In genomic region chr5:64883906-64884591, GRCm38 (mm10) we compare ENCODE assay signal across 8 mouse cellular contexts. TPM values are rescaled to one million over a fixed set of nuclear protein-coding genes. Genes with fewer than 3 reads are reported as not detected.
A peak's percentile ranks its signal among the peaks of the same experiment; 100 is the strongest.
DNase-seq lines count a peak whose midpoint lies in the region; ATAC-seq and TF ChIP-seq lines count a peak whose summit lies in the region.

No protein-coding gene starts in this region.

- 39% methylated on average over 8 of the region's 8 CpGs for WGBS in thymus, adult 2 months
- WGBS in forebrain, embryonic 12.5 days: 67% methylated on average over 8 of the region's 8 CpGs
- 70% methylated on average over 8 of the region's 8 CpGs for WGBS in hindbrain, embryonic 14.5 days
- WGBS in lung, embryonic 16.5 days: 30% methylated on average over 8 of the region's 8 CpGs
- WGBS in stomach, embryonic 16.5 days: 50% methylated on average over 8 of the region's 8 CpGs

- no peak overlapping the region for H3K4me3 ChIP-seq in thymus, adult 2 months (ENCODE audit: control insufficient read depth, insufficient read depth, low read length)
- H3K4me3 ChIP-seq in forebrain, embryonic 12.5 days (replicated peaks): no peak overlapping the region
- H3K4me3 ChIP-seq in hindbrain, embryonic 14.5 days (replicated peaks; ENCODE audit: low read length): no peak overlapping the region
- no peak overlapping the region for H3K4me3 ChIP-seq in lung, embryonic 16.5 days (ENCODE audit: low read length)
- H3K4me3 ChIP-seq in stomach, embryonic 16.5 days (replicated peaks; ENCODE audit: low read length): no peak overlapping the region

- TF ChIP-seq CTCF in thymus, adult 2 months (IDR thresholded peaks at IDR 0.05; ENCODE audit: borderline replicate concordance, control insufficient read depth, extremely low read depth, insufficient read depth, low read length, poor library complexity): no peak

- DNase-seq in thymus, adult 2 months: no peak
- no peak for DNase-seq in thymus, adult 18-20 months
- no peak for DNase-seq in hindbrain, embryonic 14.5 days (ENCODE audit: low spot score)
- DNase-seq in cerebellum, adult 9-11 months: no peak
- DNase-seq in left cerebral cortex, adult 18-20 months (ENCODE audit: low spot score in 2 of 2): no peak

- H3K4me2 ChIP-seq in forebrain, embryonic 12.5 days: no peak overlapping the region
- no peak overlapping the region for H3K4me2 ChIP-seq in hindbrain, embryonic 14.5 days (replicated peaks)
- peak overlapping the region; percentile 25 for H3K4me2 ChIP-seq in lung, embryonic 16.5 days (ENCODE audit: low read depth, low read length)
- peak overlapping the region; percentile 1; the same call in 1 of the 2 replicates for H3K4me2 ChIP-seq in stomach, embryonic 16.5 days (ENCODE audit: low read depth, low read length)

- ATAC-seq in forebrain, embryonic 12.5 days (ENCODE audit: low FRiP score): 0 out of 2 replicates have a peak, but pooled peaks have one; percentile 30
- ATAC-seq in hindbrain, embryonic 14.5 days (ENCODE audit: low FRiP score): peak; percentile 44; the same call in 1 of the 2 replicates
- peak; percentile 74 for ATAC-seq in lung, embryonic 16.5 days (ENCODE audit: low read depth)
- 0 out of 2 replicates have a peak, but pooled peaks have one; percentile 31 for ATAC-seq in stomach, embryonic 16.5 days (ENCODE audit: insufficient read depth, low FRiP score)

- peaks cover 17% of the 10 kb centered on the region for H3K4me1 ChIP-seq in thymus, adult 2 months (replicated peaks; ENCODE audit: control insufficient read depth, insufficient read depth, low read length)
- H3K4me1 ChIP-seq in forebrain, embryonic 12.5 days: peaks cover 10% of the 10 kb centered on the region; the same call in 1 of the 2 replicates
- H3K4me1 ChIP-seq in hindbrain, embryonic 14.5 days (replicated peaks; ENCODE audit: control insufficient read depth, insufficient read depth, low read length): no peaks in the 10 kb centered on the region
- H3K4me1 ChIP-seq in lung, embryonic 16.5 days (replicated peaks; ENCODE audit: control insufficient read depth, insufficient read depth, low read length): peaks cover 12% of the 10 kb centered on the region
- peaks cover 12% of the 10 kb centered on the region; the same call in 1 of the 2 replicates for H3K4me1 ChIP-seq in stomach, embryonic 16.5 days (ENCODE audit: control insufficient read depth, insufficient read depth, low read length)

- H3K36me3 ChIP-seq in thymus, adult 2 months (ENCODE audit: control insufficient read depth, insufficient read depth, low read length): no peaks in the 10 kb centered on the region
- H3K36me3 ChIP-seq in forebrain, embryonic 12.5 days (replicated peaks): no peaks in the 10 kb centered on the region
- no peaks in the 10 kb centered on the region for H3K36me3 ChIP-seq in hindbrain, embryonic 14.5 days (replicated peaks; ENCODE audit: control insufficient read depth, insufficient read depth)
- no peaks in the 10 kb centered on the region for H3K36me3 ChIP-seq in lung, embryonic 16.5 days (ENCODE audit: control insufficient read depth, insufficient read depth, low read length)
- no peaks in the 10 kb centered on the region for H3K36me3 ChIP-seq in stomach, embryonic 16.5 days (ENCODE audit: control insufficient read depth, insufficient read depth, low read length)

- no peaks in the 10 kb centered on the region; the same call in 1 of the 2 replicates for H3K27me3 ChIP-seq in thymus, adult 2 months (ENCODE audit: control insufficient read depth, insufficient read depth, low read length)
- H3K27me3 ChIP-seq in forebrain, embryonic 12.5 days: no peaks in the 10 kb centered on the region
- no peaks in the 10 kb centered on the region for H3K27me3 ChIP-seq in hindbrain, embryonic 14.5 days (ENCODE audit: control insufficient read depth, insufficient read depth, low read length)
- H3K27me3 ChIP-seq in lung, embryonic 16.5 days (ENCODE audit: control insufficient read depth, insufficient read depth, low read depth, low read length): no peaks in the 10 kb centered on the region
- H3K27me3 ChIP-seq in stomach, embryonic 16.5 days (ENCODE audit: control insufficient read depth, insufficient read depth, low read length): no peaks in the 10 kb centered on the region

- H3K9ac ChIP-seq in forebrain, embryonic 12.5 days: no peak overlapping the region
- H3K9ac ChIP-seq in hindbrain, embryonic 14.5 days: no peak overlapping the region
- no peak overlapping the region for H3K9ac ChIP-seq in lung, embryonic 16.5 days (ENCODE audit: low read length)
- no peak overlapping the region; the same call in 1 of the 2 replicates for H3K9ac ChIP-seq in stomach, embryonic 16.5 days (ENCODE audit: low read length)

- H3K9me3 ChIP-seq in forebrain, embryonic 12.5 days: 0 out of 2 replicates have a peak, but pooled peaks cover 1% of the 10 kb centered on the region
- peaks cover 5% of the 10 kb centered on the region; the same call in 1 of the 2 replicates for H3K9me3 ChIP-seq in hindbrain, embryonic 14.5 days (ENCODE audit: control insufficient read depth, low read length)
- H3K9me3 ChIP-seq in lung, embryonic 16.5 days (ENCODE audit: control insufficient read depth, low read length): peaks cover 3% of the 10 kb centered on the region; the same call in 1 of the 2 replicates
- H3K9me3 ChIP-seq in stomach, embryonic 16.5 days (replicated peaks; ENCODE audit: control insufficient read depth, low read length): peaks cover under 1% of the 10 kb centered on the region; the same call in 1 of the 2 replicates

- TF ChIP-seq POLR2A in thymus, adult 2 months (IDR thresholded peaks at IDR 0.05; ENCODE audit: control insufficient read depth, extremely low read depth, insufficient read depth, low read length, poor library complexity): no peak

- peak overlapping the region; percentile 78 for H3K27ac ChIP-seq in thymus, adult 2 months (ENCODE audit: control insufficient read depth, insufficient read depth, low read length)
- no peak overlapping the region for H3K27ac ChIP-seq in forebrain, embryonic 12.5 days
- no peak overlapping the region for H3K27ac ChIP-seq in hindbrain, embryonic 14.5 days
- H3K27ac ChIP-seq in lung, embryonic 16.5 days (ENCODE audit: low read length): peak overlapping the region; percentile 84
- peak overlapping the region; percentile 9 for H3K27ac ChIP-seq in stomach, embryonic 16.5 days (ENCODE audit: low read length)

RNA-seq across cellular contexts. Expression of gene Tlr1, which starts 49.3 kb away (rescaled TPM):
- polyA plus RNA-seq in thymus, adult 2 months (2012; rRNA removed): 4.4 and 4.7 TPM in 2 replicates
- polyA plus RNA-seq in forebrain, embryonic 12.5 days (2016; fragmentation: Nextera tagmentation; extraction: Ambion mirVana): 0.18 and 0.19 TPM in 2 replicates
- 0.46 and 0.61 TPM in 2 replicates for polyA plus RNA-seq in hindbrain, embryonic 14.5 days (2014; fragmentation: Nextera tagmentation; extraction: Ambion mirVana)
- polyA plus RNA-seq in lung, embryonic 16.5 days (2015; fragmentation: Nextera tagmentation; extraction: Ambion mirVana): 0.57 and 0.90 TPM in 2 replicates
- 1.5 and 1.7 TPM in 2 replicates for polyA plus RNA-seq in stomach, embryonic 16.5 days (2015; fragmentation: Nextera tagmentation; extraction: Ambion mirVana)
- total RNA-seq in left cerebral cortex, adult 18-20 months (2021): under 1 TPM; 0.16 to 0.19 TPM

Comparison
In these comparisons a context has a peak if more than half of its experiments do, and no peak if none do; other contexts are left out.
1. H3K27ac ChIP-seq: peak in thymus, adult 2 months (single experiment), lung, embryonic 16.5 days (single experiment) and stomach, embryonic 16.5 days (single experiment); none in forebrain, embryonic 12.5 days (single experiment) and hindbrain, embryonic 14.5 days (single experiment).
2. H3K4me2 ChIP-seq: peak in lung, embryonic 16.5 days (single experiment) and stomach, embryonic 16.5 days (single experiment); none in forebrain, embryonic 12.5 days (single experiment) and hindbrain, embryonic 14.5 days (single experiment).
3. Peak in every context shown above with its lines, with median percentiles within 50 percentile points of each other: ATAC-seq.